Mouse (Mus musculus) testis, adult 2 months (tissue): Measurements from ENCODE around the gene Rpp25.

Source experiments
- CTCF ChIP-seq: fragments of 200-500 bp; IDR thresholded peaks from 2 replicates; pipeline ENCODE4 v1.5.1; 2012; ENCODE audit warnings: low read depth, mild to moderate bottlenecking, inconsistent platforms, low read length, moderate library complexity; ENCODE audit not compliant: control insufficient read depth, insufficient read depth, insufficient replicate concordance
- POLR2A ChIP-seq: fragments of 200-500 bp; IDR thresholded peaks from 2 replicates; pipeline ENCODE4 v1.6.1; 2012; ENCODE audit warnings: low read depth, mild to moderate bottlenecking, inconsistent platforms, low read length, moderate library complexity; ENCODE audit not compliant: control insufficient read depth

DNA sequence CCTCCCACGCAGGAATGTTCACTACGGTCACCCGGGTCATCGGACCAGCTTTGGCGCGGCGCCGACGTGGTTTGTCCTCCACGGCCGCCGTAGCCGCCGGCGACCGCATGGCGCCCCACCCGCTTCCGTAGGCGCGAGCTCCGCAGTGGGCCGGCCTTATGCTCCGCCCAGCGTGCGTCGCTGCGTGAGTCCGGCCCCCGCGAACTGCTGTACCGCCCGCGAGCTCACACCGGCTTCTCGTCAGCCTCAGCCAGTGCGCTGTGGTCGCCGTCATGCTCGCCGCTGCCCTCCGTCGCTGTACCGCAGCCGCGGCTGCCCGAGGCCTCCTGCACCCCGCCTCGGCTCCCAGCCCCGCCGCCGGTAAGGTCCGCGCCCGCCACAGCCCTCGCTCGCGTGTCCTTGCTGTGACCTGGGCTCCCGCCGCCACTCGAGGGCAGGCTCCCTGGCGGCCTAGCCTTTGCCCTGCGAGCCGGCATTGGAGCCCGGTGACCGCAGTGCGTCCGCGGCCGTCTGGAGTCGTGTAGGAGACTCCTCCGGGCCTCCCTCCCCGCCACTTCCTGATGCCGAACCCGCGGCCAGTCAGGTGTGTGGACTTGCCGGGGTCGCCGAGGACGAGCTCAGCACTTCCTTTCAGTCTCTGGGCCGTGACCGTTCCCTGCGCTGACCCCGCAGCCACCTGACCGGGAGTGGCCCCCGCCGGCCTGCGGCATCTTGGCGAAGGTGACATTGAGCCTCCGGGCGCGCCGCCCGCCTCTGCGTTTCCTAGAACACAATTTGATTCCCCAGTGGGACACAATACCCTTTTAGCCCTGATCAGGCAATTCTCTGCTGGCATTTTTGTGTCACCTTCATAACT, 17.5 kb downstream of the Rpp25 start, which contains the start of gene Cox5a:
- no peak for TF ChIP-seq CTCF
- peak; percentile 99 for TF ChIP-seq POLR2A
